Mouse (Mus musculus) cerebellum, adult 8-10 months (tissue): ENCODE results near the gene Ddr2.

ENCODE experiments used
- DNase-seq: peaks from one replicate; pipeline ENCODE4 v3.0.0; 2022

The Ddr2 gene

DNA sequence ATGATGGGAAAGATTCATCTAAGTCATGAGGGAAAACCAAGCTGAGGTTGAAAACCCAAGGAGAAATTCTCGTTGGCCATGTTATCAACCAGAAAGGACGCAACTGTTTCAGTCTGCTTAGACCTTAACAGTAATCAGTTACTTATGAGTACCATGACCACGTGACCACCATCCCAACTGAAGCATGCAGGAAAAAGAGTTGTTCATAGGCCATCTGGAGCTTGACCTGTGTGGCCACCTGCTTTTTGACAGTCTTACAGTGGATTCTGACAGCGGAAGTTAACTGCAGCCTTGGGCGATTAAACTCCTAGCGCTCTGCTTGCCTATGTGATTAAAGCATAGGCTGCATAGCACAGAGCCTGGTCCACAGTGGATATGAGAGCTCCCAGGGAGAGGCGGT lies 23.9 kb downstream of the Ddr2 start:
- no peak for DNase-seq

DNA sequence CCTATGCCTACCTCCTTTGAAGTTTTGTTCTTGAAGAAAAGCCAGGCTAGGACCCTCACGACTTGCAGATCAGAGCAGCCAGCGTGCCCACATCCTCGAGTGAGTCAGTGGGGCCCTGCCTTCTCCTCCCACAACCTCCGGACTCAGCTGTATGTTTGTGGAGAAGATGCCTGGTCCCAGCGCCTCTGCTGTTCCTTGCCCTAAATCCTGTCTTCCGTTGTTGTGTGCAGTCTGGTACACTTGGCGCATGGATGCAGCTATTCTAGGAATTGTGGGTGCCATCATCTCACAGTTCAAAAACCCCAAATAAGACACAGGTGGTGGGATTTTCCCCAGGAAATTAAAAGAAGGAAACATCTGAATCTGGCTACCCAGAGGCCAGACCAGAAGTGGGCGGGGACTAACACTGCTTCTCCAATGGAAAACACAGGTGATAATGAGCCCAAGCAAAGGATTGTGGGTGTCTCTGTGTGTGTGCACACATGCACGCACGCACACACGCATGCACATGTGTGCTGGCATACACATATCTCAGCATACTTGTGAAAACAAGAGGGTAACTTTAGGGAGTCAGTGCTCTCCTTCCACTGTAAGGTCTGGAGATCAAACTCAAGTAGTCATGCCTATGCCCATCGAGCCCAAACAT lies 26.3 kb downstream of the Ddr2 start:
- no peak for DNase-seq

DNA sequence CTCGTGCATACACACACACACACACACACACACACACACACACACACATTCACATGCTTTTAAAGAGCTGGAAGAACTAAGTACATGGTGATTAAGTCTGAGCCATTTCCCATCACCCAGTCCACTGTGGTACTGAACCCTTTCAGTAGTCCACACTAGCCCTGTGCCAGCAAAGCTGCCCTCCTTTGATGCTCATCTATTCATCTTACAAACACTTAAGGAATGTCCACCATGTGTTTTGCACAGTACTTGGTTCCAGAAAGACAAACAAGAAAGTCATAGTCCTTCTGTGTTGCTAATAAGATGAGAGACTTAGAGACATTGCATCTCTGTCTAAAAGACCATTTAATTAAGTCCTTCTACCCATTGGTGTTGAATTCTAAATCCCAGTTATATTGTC lies 29.7 kb downstream of the Ddr2 start:
- no peak for DNase-seq

DNA sequence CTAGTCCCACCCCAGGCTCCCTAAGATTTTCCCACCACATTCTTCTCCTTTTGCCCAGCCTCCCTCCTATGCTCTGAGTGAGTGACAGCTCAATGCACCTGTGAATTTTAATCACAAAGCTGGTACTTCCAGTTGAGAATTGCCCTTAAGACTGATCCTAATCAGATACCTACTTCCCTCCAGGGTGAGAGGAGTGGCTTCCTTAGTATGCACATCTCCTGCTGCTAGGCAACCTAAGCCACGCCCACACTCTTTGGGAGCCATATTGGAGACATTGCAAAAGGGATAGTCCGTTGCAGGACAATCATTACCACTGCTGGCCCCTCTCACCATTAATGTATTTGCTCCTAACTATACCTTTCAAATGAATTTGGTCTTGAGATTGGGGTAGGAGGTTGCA lies 31.1 kb downstream of the Ddr2 start:
- DNase-seq, result no peak

DNA sequence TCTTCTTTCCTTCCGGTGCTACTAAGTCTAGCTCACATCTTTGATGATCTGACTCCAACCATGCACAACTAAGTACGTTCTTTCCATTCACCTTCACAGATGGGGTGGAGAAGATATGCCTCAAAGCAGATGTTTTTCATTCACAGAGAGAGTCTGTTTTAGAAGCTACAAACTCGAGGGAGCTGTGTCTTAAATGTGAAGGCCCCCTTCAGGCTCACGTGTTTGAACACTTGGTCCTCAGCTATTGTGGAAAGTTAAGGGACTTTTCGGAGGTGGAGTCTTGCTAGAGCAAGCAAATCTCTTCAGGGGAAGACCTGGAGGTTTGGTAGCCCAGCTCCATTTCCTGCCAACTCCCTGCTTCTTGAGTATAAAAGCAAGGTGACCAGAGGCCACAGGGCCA lies 34.2 kb downstream of the Ddr2 start:
- DNase-seq, result no peak

DNA sequence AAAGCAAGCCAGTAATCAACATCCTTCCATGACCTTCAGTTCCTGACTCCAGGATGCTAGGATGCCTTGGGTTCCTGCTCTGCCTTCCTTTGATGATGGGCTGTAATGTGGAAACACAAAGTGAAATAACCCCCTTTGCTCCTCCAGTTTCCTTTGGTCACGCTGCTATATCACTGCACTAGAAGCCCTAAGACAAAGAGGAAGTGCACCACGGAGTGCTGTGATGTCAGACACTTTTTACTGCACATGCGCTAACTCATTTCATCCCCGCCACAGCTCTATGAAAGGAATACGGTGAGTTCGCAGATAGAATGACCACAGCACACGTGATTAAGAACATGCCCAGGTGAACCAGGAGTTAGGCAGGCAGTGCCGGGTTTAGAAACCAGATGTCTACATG lies 36.8 kb downstream of the Ddr2 start:
- no peak for DNase-seq

DNA sequence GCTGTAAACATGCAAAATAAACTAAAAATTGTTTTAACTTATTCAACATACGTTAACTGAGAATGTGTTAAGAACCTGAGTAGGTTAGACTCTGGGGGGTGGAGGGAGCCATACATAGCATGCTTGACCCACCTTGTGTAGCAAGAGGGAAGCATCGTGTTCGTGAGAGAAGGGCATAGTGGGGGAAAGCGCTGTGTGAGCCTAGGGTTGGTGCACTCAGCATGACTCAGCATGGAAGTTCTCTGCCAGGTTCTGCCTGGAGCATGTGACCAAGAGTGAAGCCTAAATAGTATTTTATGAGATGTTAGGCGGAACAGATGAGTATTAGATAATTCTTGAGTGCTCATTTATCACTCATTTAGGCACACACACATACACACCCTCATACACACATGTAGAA lies 41.4 kb downstream of the Ddr2 start:
- DNase-seq, result no peak

DNA sequence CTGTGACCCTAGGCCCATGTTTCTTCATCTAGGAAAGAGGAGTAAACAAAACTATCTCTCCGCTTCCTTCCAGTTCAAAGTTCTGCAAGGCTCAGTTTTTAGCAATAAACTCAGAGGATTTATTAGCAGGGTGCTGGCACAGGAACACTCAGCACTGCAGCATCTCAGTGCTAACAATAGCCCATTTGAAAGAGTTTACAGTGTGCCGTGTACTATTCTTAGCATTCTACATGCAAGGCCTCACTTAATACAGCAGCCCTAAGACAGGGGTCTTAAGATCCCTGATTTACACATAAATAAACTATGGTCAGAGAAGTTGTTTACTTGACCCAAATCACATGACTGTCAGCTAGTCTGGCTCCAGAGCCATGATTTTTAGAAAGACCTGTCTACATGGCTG lies 44.6 kb downstream of the Ddr2 start:
- DNase-seq, result no peak

DNA sequence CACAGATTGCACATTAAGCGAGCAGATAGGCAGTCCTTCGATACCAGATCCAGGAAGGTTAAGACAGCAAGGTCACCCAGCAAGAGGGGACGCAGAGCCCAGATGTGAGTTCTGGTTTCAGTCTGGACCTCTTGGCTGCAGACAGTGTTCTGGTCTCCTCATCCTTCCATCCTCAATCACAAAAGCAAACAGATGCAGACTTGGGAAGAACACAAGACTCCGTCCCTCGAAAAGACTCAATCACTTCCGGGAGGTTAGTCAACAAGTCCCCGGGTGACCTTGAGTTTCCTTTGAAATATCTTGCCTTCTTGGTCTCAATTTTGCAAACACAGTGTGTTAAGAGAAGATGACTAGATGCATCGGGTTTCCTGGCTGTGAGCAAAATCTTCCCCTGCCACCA lies 45.6 kb downstream of the Ddr2 start:
- DNase-seq, result no peak

DNA sequence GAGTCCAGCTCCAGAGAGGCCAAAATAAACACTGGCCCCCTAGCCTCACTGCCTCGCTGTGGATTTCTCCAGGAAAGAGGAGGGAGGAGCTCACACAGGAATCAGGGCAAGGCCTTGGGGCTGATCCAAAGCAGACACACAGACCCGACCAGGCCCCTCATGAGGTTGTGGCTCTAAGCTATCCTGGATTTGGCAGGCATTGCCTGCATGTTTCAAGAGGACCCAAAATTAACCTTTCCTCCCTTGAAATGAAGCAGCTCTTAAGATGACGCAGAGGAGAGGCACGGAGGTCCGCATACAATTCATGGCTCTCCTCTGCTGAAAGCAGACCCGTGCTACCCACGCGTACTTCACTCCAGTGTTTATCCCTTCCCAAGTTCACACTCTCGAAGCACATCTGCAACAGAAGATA lies 46.5 kb downstream of the Ddr2 start:
- DNase-seq, result no peak

DNA sequence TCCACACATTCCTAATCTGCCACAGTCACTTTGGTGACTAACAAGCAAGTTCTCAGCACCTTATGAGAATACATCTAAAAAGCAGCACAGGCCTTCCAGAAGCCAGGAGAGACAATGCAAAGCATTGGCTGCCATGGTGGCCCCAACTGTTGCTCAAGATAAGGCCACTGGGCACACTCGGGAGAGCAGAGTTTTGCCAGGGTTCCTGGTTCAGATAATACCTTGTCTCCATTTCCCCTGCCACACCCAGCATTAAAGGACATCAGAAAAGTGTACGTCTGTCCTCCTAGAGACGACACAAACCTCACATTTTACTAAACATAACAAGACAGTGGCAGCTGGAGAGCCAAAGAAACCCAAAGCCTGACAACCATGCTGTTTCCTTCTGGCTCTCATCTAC lies 50.3 kb downstream of the Ddr2 start:
- no peak for DNase-seq

DNA sequence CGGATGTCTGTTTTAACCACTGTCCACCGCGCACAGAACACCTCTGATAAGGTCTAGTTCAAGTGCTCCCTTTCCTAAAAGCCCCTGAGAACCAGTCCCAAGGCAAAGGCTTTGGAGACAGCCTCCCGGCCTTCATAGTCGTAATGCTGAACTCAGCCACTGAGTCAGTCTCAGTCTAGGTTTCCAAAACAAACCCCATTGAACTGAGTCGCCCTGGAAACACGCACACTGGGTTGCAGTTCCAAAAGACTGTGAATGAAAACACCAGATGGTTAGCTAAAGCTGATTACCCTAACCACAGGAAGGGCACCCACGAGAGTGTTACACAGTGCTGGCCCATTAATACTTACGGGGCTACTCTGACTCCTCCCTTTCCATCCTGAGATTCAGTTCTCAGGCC lies 51.2 kb downstream of the Ddr2 start:
- DNase-seq, result no peak

DNA sequence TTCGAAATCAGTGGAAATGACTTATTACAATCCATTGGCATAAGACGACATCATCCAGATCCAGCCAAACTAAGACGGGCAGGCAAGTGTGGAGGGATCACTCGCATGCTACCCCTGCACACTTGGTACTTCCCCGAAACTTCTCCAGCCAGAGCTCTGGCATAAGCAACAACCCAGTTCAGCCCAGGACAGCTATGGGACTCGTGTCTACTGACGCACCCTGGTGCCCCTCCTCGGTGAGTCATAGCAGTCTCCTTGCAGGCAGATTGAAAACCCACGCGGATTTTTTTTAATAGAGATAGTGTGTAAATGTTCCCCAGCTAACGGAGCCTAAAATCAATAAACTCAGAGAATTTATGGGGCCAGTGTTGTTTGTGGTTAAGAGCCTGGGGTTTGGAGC lies 52.5 kb downstream of the Ddr2 start:
- DNase-seq, result no peak

DNA sequence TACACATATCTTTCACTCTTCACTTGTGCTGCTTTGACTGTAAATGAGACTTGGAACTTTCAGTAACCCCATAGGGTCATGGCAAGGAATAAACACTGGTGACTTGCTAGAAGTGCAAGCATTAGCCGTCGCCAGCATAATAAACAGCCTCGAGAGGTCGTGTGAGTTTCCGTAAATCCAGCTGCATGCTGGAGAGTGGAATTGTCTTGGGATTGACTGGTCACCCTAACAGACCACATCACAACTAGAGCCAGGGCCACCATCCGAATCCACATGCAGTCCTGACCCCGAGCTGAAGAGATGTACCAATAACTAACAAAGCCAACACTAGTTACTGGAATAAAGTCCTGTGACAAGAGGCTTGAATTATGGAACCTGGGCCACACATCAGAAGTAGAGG lies 53.0 kb downstream of the Ddr2 start:
- DNase-seq, result no peak

DNA sequence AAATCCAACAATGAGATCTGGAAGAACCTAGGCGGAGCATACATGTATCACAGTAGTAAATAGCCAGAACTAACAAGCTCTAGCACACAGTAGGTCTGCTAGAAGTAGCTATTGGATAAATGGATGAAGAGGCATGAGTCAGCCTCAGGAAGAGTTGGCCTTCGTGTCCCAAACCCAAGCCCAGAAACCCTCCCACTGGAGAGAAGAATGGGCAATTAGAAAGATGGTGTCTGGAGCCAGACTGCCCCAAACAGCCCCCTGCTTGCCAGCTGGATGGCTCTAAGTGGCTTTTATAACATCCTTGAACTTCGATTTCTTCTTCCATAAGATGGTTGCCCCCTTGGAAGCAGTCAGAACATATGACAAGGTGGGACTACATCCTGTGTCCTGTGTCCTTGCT lies 53.6 kb downstream of the Ddr2 start:
- DNase-seq, result no peak

DNA sequence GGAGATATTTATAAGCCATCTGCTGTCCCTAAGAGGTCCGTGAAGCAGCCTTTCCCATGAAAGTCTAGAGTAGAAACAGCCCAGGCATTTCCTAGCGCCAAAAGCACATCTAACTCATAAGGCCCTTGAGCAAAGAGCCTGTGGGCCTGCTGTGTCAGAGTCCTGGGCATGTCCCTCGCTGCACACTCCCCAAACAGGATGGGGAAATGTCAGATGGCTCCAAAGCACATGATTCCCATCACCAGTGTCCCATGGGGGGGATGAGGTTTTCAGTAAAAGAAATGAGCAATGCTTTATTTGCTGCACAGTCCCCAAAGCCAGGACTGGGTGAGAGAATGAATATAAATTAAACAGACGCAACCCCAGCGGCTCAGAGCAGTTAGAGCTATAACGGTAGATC lies 54.3 kb downstream of the Ddr2 start:
- DNase-seq, result no peak

DNA sequence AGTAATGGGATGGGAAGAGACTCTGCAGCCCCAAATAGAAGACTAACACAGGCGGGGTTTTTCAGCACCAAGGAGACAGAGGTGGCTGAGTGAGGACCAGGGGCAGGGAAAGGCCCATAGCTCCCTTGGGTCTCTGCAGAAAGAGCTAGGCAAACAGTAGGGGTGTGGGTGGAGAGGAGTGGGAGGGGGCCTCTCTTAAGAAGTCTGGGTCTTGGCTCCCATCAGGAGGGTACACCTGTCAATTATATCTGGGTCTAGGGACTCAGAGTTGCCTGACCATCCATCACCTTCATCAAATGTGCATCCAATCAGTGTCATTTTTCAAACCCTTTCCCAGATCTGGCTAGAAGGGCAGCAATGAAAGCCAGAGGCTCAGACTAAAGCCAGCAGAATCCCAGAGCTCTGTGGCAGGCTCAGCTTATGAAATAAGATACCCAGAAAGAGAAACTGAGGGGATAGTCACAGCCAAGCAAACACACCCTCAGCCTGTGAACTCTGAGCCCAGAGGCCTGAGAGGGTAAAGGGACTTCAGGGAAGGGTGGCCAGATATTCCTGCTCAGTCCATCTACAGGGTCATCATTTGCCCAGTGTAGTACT lies 58.0 kb downstream of the Ddr2 start:
- no peak for DNase-seq

DNA sequence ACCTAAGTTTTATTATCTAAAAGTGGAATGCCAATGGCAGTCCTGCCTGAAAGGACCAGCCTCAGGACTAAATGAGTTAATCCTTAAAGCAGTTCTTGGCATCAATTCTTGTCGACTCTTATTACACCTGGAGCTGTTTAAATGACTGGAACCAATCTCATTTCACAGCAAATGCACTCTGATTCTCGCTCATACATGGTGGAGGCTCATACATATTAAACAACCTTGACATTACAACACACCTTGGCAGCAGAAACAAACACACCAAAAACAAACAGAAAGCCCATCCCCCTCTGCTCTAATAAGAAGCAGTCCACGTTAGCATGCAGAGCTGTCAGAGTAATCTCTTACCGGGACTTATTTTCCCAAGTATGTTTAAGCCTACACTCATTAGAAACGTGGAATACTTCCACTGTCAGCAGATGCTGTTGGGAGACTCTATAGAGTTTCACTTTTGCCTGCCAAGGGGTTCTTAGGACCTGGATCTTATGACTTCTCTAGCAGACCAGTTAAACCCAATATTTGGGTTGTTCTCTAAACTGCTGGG lies 58.9 kb downstream of the Ddr2 start:
- no peak for DNase-seq

DNA sequence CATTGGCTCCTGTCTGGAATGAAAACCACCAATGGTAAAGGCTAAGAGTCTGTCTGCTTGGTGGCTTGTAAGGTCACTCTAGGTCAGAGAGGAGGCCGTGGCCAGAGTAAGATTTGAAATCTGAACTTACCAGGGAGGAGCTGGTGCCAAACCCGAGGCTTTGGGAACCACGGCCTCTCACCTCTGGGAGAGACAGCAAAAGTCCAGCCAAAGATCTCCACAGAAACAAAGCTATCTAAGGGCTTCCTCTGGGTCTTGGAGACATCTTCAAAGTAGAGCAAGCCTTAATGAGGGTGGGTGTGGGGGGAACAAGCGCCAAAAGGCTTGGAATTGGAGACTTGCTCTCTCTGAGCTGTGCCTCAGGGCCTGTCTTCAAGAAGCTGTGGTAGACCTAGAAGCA lies 62.1 kb downstream of the Ddr2 start:
- DNase-seq, result no peak

DNA sequence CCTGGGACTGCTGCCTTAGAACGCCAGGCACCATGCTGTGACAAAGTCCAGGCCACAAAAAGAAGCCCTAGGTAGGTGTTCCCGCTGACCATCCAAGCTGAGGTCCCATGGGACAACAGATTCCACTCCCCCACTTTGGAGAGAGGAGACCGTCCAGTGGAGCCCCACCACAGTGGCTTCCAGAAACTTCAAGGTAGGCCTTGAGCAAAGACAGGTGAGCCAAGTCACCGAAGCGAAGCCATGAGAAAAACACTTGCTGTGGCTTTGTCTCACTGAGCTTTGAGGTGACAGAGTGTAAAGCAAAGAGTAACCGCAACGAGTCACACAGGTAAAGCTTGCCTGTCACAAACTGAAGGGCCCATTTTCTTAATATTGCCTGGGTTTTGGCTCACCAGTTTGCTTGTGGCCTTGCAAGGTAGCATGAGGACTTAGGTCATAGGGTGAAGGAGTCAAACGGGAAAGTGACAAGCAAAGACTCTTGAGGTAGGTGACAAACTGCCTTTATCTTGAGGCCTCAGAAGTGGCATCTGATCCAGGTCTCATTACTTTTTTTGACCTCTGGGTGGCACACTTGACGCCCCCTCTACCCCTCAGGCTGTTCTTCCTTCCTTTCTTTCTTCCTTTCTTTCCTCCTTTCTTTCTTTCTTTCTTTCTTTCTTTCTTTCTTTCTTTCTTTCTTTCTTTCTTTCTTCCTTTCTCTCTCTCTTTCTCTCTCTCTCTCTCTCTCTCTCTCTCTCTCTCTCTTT lies 65.7 kb downstream of the Ddr2 start:
- no peak for DNase-seq

DNA sequence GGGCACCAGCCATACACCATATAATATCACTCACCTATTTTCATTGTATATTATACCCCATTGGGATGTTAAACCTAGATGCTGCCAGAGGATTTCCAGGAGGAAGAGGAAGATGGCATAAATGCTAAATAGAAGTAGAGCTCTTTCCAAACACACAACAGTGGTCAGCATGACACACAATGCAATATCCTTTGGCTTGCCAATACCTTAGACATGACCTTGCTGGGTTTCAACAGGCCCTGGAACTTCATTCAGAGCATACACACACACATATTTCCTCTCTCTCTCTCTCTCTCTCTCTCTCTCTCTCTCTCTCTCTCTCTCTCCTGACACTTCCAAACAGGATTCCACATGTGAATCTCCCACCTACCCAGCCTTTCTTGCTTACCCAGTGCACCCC lies 66.8 kb downstream of the Ddr2 start:
- no peak for DNase-seq

DNA sequence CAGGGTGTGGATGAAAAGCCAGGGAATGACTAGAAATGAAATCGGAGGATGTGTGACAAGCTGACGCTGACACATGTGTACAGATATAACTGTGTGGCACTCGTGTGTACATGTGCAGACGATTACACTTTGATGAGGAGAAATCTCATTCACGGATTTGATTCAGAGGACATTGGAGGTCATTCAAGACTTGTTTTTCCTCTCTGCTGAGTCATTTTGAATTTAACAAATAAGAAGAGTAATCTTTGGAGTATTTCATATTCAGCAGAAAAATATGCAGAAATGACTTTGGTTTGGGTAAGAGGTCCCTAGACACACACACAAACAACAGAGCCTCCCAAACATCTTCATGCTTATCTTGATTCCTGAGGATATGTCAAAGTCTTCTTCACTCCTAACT lies 67.6 kb downstream of the Ddr2 start:
- DNase-seq, result no peak

DNA sequence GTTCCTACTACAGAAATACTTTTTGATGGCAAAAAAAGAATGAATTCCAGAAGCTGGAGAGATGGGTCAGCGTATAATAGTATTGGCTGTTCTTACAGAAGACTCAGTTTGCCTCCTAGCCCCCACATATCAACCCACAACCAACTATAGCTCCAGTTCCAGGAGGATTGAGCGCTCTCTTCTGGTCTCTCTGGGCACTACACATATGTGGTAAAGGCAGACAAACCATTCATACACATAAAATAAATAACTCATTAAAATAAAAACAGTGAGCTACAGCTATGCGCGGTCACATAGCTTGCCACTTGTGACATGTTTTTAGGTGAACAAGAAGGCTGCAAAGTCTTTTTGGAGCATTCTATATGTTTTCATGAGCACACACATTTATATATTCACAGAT lies 71.2 kb downstream of the Ddr2 start:
- DNase-seq, result no peak

DNA sequence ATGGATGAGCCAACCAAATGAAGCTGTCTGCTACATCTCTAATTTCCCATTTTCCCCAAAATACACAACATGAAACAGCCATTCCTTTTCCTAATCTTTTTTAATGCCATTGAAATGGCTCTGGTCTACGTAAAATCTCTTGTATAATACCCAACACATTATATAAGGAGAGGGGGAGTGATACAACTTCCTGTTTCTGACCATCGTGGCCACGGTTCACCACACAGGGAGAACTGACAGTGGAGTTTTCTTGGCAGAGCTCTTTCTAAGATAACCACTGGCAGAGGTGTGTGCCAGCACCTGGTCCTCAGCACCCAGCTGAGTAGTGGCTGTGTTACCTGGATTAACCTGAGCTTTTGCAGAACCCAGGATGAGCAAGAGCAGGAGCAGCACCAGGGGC lies 75.0 kb downstream of the Ddr2 start:
- DNase-seq, result no peak
